Mouse (Mus musculus) midbrain, embryonic 16.5 days (tissue): ENCODE data around the gene Olfr1371. TPM values are rescaled to one million over a fixed set of nuclear protein-coding genes. Genes with fewer than 3 reads are reported as not detected.

Source experiments
- ATAC-seq: fragments of 200-750 bp; cut with Nextera tagmentation; 2 replicates; pipeline ENCODE4 v1.8.0; 2017; ENCODE audit warnings: moderate TSS enrichment
- H3K27ac ChIP-seq: fragments of 300-500 bp; sonication (generic); 2 replicates; pipeline ENCODE4 v1.5.1; 2014; ENCODE audit warnings: mild to moderate bottlenecking, low read length, mixed read lengths
- H3K27me3 ChIP-seq: fragments of 300-500 bp; sonication (generic); 2 replicates; pipeline ENCODE4 v1.6.1; 2014; ENCODE audit warnings: low read depth, low read length, mixed read lengths; ENCODE audit not compliant: control insufficient read depth, insufficient read depth
- H3K36me3 ChIP-seq: fragments of 300-500 bp; sonication (generic); 2 replicates; pipeline ENCODE4 v1.6.1; 2014; ENCODE audit warnings: mild to moderate bottlenecking, low read length, moderate library complexity, mixed read lengths; ENCODE audit not compliant: control insufficient read depth, insufficient read depth
- H3K4me1 ChIP-seq: fragments of 300-500 bp; sonication (generic); 2 replicates; pipeline ENCODE4 v1.6.1; 2014; ENCODE audit warnings: mild to moderate bottlenecking, low read length, mixed read lengths; ENCODE audit not compliant: control insufficient read depth, insufficient read depth
- H3K4me2 ChIP-seq: fragments of 300-500 bp; sonication (generic); 2 replicates; pipeline ENCODE4 v1.6.1; 2014; ENCODE audit warnings: mild to moderate bottlenecking, low read length, mixed read lengths
- H3K4me3 ChIP-seq: fragments of 300-500 bp; sonication (generic); 2 replicates; pipeline ENCODE4 v1.5.1; 2014; ENCODE audit warnings: low read depth, mild to moderate bottlenecking, low read length, moderate library complexity, mixed read lengths
- H3K9ac ChIP-seq: fragments of 300-500 bp; sonication (generic); 2 replicates; pipeline ENCODE4 v1.6.1; 2014; ENCODE audit warnings: low read depth, low read length, mixed read lengths
- H3K9me3 ChIP-seq: fragments of 300-500 bp; sonication (generic); replicated peaks from 2 replicates; pipeline ENCODE4 v1.6.1; 2014; ENCODE audit warnings: mild to moderate bottlenecking, low read length, mixed read lengths; ENCODE audit not compliant: control insufficient read depth, poor library complexity, severe bottlenecking
- WGBS: fragments of 180-500 bp; shearing (Covaris S2); extraction: QIAGEN DNeasy Blood & Tissue Kit; methylation state at CpG from one replicate; pipeline ENCODE4 v1.1.7; 2014; 5-methylcytosine and 5-hydroxymethylcytosine counted together
- polyA plus RNA-seq: library from polyadenylated mRNA; unstranded; fragments of >200 nt; fragmentation: Nextera tagmentation; extraction: Ambion mirVana; gene quantifications from 2 replicates; pipeline ENCODE4 v1.2.1, GENCODE M21; 2015

Gene Olfr1371
- polyA plus RNA-seq = not detected in 2 replicates

- Histone ChIP-seq H3K36me3 (no peaks in the 10 kb centered on the region), H3K4me2 (no peak within 1 kb of the TSS), H3K9ac (no peak within 1 kb of the TSS)
These were observed at the start of gene Olfr1371 for GRCm38 (mm10) chr11:52213887-52214286. TSS of gene Olfr1371 (minus strand) at chr11:52213987.

GRCm38 (mm10) chr11:52262338-52262737 lies 48.6 kb upstream of the Olfr1371 start:
- Histone ChIP-seq H3K4me3 (no peak overlapping the region), H3K9ac (no peak overlapping the region), H3K36me3 (no peaks in the 10 kb centered on the region), H3K27me3 (no peaks in the 10 kb centered on the region), H3K9me3 (no peaks in the 10 kb centered on the region), H3K4me2 (no peak overlapping the region), H3K4me1 (no peaks in the 10 kb centered on the region), H3K27ac (no peak overlapping the region)
- ATAC-seq = no peak
- 95% methylated on average over 11 of the region's 11 CpGs for WGBS

More at GRCm38 (mm10) chr11:52213887-52214286, at the start of gene Olfr1371:
- H3K4me1 ChIP-seq = no peaks in the 10 kb centered on the region
- H3K9me3 ChIP-seq = no peaks in the 10 kb centered on the region
- ATAC-seq = no peak
- H3K4me3 ChIP-seq = no peak within 1 kb of the TSS
- H3K27me3 ChIP-seq = no peaks in the 10 kb centered on the region
- H3K27ac ChIP-seq = no peak within 1 kb of the TSS

- Histone ChIP-seq H3K9me3 (no peaks in the 10 kb centered on the region), H3K4me3 (no peak overlapping the region), H3K27me3 (no peaks in the 10 kb centered on the region), H3K4me1 (no peaks in the 10 kb centered on the region), H3K9ac (no peak overlapping the region), H3K27ac (no peak overlapping the region), H3K36me3 (no peaks in the 10 kb centered on the region), H3K4me2 (no peak overlapping the region)
- no peak for ATAC-seq
- 61% methylated on average over 5 of the region's 5 CpGs for WGBS
These were observed 48.1 kb upstream of the Olfr1371 start for GRCm38 (mm10) chr11:52261937-52262336.

GRCm38 (mm10) chr11:52260878-52261277 lies 47.1 kb upstream of the Olfr1371 start:
- 65% methylated on average over 4 of the region's 4 CpGs for WGBS
- no peaks in the 10 kb centered on the region for H3K27me3 ChIP-seq
- ATAC-seq = no peak
- no peaks in the 10 kb centered on the region for H3K4me1 ChIP-seq
- H3K4me3 ChIP-seq = no peak overlapping the region
- no peaks in the 10 kb centered on the region for H3K36me3 ChIP-seq
- H3K27ac ChIP-seq = no peak overlapping the region
- H3K9ac ChIP-seq = no peak overlapping the region
- no peaks in the 10 kb centered on the region for H3K9me3 ChIP-seq
- no peak overlapping the region for H3K4me2 ChIP-seq

GRCm38 (mm10) chr11:52258711-52259110 lies 44.9 kb upstream of the Olfr1371 start:
- Histone ChIP-seq H3K36me3 (no peaks in the 10 kb centered on the region), H3K4me3 (no peak overlapping the region), H3K9me3 (no peaks in the 10 kb centered on the region), H3K4me1 (no peaks in the 10 kb centered on the region), H3K27me3 (no peaks in the 10 kb centered on the region), H3K4me2 (no peak overlapping the region), H3K9ac (no peak overlapping the region), H3K27ac (no peak overlapping the region)
- WGBS = 76% methylated on average over 5 of the region's 5 CpGs
- ATAC-seq = no peak

GRCm38 (mm10) chr11:52257376-52257775 lies 43.6 kb upstream of the Olfr1371 start:
- Histone ChIP-seq H3K4me2 (no peak overlapping the region), H3K9me3 (no peaks in the 10 kb centered on the region), H3K4me1 (no peaks in the 10 kb centered on the region), H3K36me3 (no peaks in the 10 kb centered on the region), H3K27me3 (no peaks in the 10 kb centered on the region), H3K4me3 (no peak overlapping the region), H3K9ac (no peak overlapping the region), H3K27ac (no peak overlapping the region)
- 89% methylated on average over 3 of the region's 3 CpGs for WGBS
- ATAC-seq = no peak

GRCm38 (mm10) chr11:52255077-52255476 lies 41.3 kb upstream of the Olfr1371 start:
- Histone ChIP-seq H3K4me2 (no peak overlapping the region), H3K9me3 (no peaks in the 10 kb centered on the region), H3K27me3 (no peaks in the 10 kb centered on the region), H3K9ac (no peak overlapping the region), H3K4me1 (no peaks in the 10 kb centered on the region), H3K36me3 (no peaks in the 10 kb centered on the region; the same call in 1 of the 2 replicates), H3K27ac (no peak overlapping the region), H3K4me3 (no peak overlapping the region)
- 90% methylated on average over 8 of the region's 8 CpGs for WGBS
- ATAC-seq = no peak

- no peaks in the 10 kb centered on the region for H3K4me1 ChIP-seq
- H3K9me3 ChIP-seq = no peaks in the 10 kb centered on the region
- H3K27me3 ChIP-seq = no peaks in the 10 kb centered on the region
- H3K4me2 ChIP-seq = no peak overlapping the region
- no peak overlapping the region for H3K27ac ChIP-seq
- 66% methylated on average over 11 of the region's 11 CpGs for WGBS
- peaks cover 5% of the 10 kb centered on the region; the same call in 1 of the 2 replicates for H3K36me3 ChIP-seq
- H3K4me3 ChIP-seq = no peak overlapping the region
- no peak overlapping the region for H3K9ac ChIP-seq
- peak; percentile 76; the same call in 1 of the 2 replicates for ATAC-seq
These were observed 40.0 kb upstream of the Olfr1371 start for GRCm38 (mm10) chr11:52253674-52254375.

GRCm38 (mm10) chr11:52252692-52253091 lies 38.9 kb upstream of the Olfr1371 start:
- Histone ChIP-seq H3K4me3 (no peak overlapping the region), H3K27me3 (no peaks in the 10 kb centered on the region), H3K9ac (no peak overlapping the region), H3K4me1 (no peaks in the 10 kb centered on the region), H3K9me3 (no peaks in the 10 kb centered on the region), H3K36me3 (peaks cover 5% of the 10 kb centered on the region; the same call in 1 of the 2 replicates), H3K27ac (no peak overlapping the region), H3K4me2 (no peak overlapping the region)
- 80% methylated on average over 1 of the region's 1 CpGs for WGBS
- no peak for ATAC-seq
